Mouse (Mus musculus) heart, adult 18-20 months (tissue): ENCODE data around the gene 4930404H24Rik. TPM values are rescaled to one million over a fixed set of nuclear protein-coding genes. Genes with fewer than 3 reads are reported as not detected.

Experiments
- DNase-seq, 2 experiments: peaks; one replicate each; pipeline ENCODE4 v3.0.0; 2021 to 2022; ENCODE audit warnings: mixed read lengths in 1 of 2
- total RNA-seq, 2 experiments: library from RNA; stranded (reverse); gene quantifications; 2 replicates each; pipeline ENCODE4 v1.2.3; 2021

The 4930404H24Rik gene
- total RNA-seq, 2 experiments from 2014 or later, result not detected

- no peak for DNase-seq
These were observed 41.4 kb downstream of the 4930404H24Rik start for GRCm38 (mm10) chr2:153533981-153534380.

GRCm38 (mm10) chr2:153538898-153539297 lies 46.3 kb downstream of the 4930404H24Rik start:
- no peak for DNase-seq

GRCm38 (mm10) chr2:153542936-153543668 lies 50.5 kb downstream of the 4930404H24Rik start:
- no peak for DNase-seq

Other genes with a start within 250 kb of the 4930404H24Rik start
- gene Kif3b, start 201.4 kb upstream of the 4930404H24Rik start, total RNA-seq, result 1 to 10 TPM; 7.6 to 8.1 TPM
- gene Asxl1, start 147.0 kb upstream of the 4930404H24Rik start, total RNA-seq, result 10 to 100 TPM; 17.1 to 17.3 TPM
- gene Nol4l, start 37.2 kb downstream of the 4930404H24Rik start, total RNA-seq, result 1 to 10 TPM; 3.3 to 3.8 TPM
- gene Commd7, start 140.0 kb downstream of the 4930404H24Rik start, total RNA-seq, result 10 to 100 TPM; 15.3 to 15.8 TPM
- gene Dnmt3b, start 156.7 kb downstream of the 4930404H24Rik start, total RNA-seq, result 1 to 10 TPM in 1 of 2 experiments, under 1 TPM in 1; 0.57 to 1.1 TPM
- not detected for gene Dnmt3c, start 203.9 kb downstream of the 4930404H24Rik start, total RNA-seq
- 10 to 100 TPM; 49.6 to 50.9 TPM for gene Mapre1, start 248.5 kb downstream of the 4930404H24Rik start, total RNA-seq